Mouse (Mus musculus) lung, postnatal 10 days (tissue): ENCODE measurements around the gene Tbx21.

Experiments
- DNase-seq: peaks from one replicate; pipeline ENCODE4 v3.0.0; 2021

Tbx21 gene

GRCm38 (mm10) chr11:97080291-97080690 lies 34.8 kb downstream of the Tbx21 start:
- no peak for DNase-seq

GRCm38 (mm10) chr11:97078751-97079150 lies 36.4 kb downstream of the Tbx21 start:
- peak; percentile 36 for DNase-seq

- DNase-seq: peak; percentile 58
These were observed 40.9 kb downstream of the Tbx21 start for GRCm38 (mm10) chr11:97074235-97074634.

GRCm38 (mm10) chr11:97072533-97072932 lies 42.6 kb downstream of the Tbx21 start:
- DNase-seq: peak; percentile 69

DNA sequence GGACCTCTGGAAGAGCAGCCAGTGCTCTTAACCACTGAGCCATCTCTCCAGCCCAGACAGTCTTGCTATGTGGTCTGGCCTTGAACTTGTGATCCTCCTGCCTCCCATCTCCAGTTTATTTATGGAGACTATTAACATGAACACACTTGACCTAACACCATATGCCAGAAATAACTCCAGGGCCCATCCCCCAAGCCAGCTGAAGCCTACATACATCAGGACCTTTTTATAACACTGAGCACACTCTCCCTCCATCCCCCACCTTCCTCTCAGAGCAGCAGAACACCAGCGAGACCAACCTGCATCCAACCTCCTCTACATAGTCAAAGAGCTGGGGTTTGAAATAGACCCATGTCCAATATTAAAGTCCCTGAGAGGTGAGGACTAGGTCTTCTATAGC lies 44.0 kb downstream of the Tbx21 start:
- no peak for DNase-seq

GRCm38 (mm10) chr11:97069770-97070169 lies 45.4 kb downstream of the Tbx21 start:
- no peak for DNase-seq

DNA sequence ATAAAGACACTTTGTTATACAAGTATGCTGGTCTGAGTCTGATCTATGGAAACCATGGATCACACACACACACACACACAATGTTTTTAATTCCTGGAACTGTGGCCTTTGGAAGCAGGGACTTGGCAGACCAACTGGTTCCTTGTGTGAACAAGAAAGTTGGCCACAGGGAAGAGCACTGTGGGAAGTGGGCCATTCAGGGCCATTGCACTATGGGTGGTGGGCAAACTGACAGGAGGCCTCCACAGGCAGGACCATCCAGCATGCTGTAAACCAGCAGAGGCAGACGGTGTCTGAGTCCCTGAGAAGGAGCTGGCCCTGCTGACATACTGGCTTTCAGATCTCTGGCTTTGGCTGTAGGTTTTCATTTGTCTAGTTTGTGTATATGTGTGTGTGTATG lies 45.8 kb downstream of the Tbx21 start:
- DNase-seq: no peak

DNA sequence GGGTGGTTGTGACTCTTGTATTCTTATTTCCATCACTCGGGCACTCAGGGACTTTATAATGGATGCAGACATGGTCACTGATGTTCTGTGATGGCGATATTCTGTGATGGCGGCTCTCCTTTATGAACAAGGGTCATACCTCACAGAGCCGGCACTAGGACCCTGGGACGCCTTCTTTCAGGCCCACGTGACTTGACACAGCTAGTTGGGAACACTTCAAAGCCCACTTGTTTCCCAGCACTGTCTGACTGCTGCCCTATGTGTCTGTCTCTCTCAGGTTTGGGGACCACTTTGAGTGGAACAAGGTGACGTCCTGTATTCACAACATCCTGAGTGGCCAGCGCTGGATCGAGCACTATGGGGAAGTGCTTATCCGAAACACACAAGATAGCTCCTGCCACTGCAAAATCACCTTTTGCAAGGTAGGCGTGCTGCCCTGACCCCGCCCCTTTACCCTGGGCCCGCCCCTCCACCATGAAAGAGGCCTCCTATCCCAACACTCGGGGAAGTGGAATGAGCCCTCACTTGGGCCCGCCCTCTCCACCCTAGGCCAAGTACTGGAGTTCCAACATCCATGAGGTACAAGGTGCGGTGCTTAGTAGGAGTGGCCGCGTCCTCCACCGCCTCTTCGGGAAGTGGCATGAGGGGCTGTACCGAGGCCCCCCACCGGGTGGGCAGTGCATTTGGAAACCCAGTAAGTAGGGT lies 48.3 kb downstream of the Tbx21 start:
- DNase-seq: no peak

DNA sequence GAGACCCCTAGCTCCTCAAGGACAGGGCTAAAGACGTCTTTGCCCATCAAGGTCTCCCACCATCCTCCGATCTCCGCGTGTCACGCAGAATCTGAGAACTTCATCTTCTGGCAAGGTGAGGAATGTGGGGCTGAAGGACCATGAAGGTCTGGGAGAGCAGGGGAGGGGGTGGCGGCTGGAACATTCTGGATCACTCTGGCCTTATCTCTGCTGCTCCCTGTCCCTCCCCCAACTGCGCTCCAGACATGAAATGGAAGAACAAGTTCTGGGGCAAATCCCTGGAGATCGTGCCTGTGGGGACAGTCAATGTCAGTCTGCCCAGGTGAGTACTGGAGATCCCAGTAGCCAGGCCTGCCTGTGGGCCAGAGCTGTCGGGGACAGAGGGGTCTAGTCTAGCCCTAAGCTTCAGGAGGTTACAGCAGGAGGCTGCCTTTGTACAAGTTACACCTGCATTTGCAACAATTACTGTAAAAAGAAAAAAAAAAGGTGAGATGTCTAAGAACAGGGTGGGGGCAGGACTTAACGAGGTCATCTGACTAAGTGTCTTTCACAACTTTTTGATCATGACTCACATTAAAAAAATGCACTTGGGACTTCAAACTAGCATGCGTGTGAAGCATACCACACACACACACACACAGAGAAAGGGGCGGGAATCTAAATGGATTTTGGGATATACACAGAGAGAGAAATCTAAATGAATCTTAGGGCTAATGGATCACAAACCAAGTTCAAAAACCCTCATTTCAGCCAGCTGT lies 49.4 kb downstream of the Tbx21 start:
- no peak for DNase-seq

DNA sequence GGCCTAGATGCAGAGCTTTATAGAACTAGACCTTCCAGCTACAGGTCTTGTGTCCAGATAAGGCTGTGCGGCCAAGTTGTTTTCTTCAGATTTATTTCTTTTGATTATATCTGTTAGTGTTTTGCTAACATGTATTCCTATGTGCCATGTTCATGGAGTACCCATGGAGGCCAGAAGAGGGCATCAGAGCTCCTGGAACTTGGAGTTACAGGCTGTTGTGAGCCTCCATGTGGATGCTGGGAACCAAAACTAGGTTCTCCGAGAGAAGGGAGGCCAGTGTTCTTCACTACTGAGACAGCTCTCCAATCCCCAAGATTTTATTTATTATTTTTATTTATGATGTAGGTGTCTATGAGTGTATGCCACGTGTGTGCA lies 51.2 kb downstream of the Tbx21 start:
- no peak for DNase-seq

DNA sequence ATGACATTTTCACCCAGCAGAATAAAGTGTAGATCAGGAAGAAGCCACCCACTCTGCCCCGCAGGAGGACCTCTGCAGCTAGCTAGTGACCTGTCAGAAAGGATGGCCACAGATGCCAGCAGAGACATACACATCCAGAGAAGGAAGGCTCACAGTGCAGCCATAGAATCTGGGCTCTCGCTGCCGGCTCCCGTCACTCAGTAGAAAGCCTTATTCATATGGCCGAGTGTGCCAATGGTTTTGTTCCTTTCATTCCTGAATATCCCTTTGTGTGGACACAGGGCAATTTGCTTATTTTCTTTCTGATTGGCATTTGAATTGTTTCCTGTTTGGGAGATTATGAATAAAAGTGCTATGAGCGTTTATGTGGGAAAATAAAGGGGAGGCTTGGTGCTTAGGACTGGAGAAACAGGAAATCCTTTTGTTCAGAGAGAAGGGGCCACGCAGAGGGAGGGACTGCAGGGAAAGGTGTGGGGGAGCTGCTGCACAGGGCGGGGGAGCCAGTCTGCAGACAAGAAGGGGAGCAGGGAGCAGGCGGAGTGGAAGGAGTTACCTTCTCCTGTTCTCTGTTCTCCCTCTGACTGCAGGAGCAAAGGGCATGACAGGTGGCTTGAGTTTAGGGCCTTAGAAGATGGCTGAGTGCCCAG lies 51.7 kb downstream of the Tbx21 start:
- DNase-seq: no peak

DNA sequence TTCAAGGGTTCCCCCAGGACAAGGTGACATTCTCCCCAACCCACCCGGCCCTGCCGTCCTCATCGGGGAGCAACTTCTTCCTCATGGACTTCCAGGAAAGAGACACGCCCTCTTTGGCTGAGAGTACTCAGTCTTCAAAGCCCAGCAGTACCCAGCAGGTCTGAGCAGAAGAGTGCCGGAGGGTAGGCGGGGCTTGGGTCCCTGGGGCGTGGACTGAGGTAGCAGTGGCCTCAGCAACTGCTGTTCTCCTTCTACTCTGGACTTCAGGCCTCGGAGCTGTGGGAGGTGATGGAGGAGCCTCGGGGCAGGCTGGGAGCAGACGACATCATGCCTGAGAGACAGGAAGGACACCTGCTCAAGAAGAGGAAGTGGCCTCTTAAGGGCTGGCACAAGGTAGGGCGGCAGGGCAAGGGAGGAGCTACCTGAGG lies 62.9 kb downstream of the Tbx21 start:
- DNase-seq: peak; percentile 80

DNA sequence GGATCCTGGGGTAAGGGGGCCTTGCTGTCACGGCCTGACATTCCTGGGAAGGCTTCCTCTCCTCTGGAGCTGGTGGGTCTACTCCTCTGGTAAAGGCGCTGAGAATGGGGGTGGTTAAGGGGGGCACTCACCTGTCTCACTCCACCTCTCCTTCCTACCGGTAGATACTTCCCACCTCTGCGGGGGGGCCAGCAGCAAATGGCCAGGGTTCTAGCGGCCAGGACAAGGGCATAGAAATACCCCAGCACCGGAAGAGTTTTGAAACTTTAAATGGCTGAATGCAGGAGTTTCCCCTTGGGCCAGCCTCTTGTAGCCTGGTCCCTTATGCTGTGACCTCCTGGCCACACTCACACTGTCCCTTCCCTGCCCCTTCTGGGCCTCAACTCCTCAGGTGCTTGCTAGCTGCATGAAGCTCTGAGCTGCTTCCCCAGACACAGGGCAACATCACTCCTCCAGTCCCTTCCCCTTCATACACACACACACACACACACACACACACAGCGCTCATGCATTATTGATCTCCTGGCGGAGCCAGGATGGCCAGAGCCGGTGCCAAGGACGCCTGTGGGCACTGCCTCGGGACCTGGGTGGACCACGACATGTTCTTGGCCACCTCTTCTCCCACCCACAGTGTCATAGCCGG lies 64.1 kb downstream of the Tbx21 start:
- DNase-seq: no peak

DNA sequence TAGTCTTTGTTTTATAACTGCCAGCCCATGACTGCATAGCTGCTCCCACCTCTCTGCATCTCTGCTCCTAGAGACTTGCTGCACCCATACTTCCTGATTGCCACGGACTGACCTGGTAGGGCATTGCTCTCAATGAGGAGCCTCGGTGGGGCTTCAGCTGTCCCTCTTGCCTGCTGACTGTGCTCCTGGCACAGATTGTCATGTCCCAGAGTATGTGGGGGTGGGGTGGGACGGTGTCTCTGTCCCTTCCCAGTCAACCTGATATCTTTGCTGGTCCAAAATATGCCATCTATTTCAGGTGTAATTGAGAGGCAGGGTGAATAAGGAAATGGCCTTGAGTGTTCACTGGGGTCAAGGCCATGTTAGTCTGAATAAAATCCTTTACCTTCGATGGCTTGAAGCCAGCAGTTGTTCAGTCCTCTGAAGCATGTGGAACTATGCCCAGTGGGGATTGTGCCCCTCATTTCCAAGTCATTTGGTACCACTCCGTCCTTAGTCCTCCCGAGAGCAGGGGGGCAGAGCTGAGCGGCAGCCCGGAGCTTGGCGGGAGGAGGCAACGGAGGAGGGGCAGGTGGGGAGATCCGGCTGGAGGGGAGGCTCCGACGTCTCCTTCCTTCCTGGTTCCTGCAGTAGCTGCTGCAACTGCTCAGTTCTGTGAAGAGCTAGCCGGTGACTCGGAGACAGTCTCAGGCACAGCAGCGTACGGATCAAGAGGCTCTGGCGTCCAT lies 64.8 kb downstream of the Tbx21 start, which contains the start of gene Osbpl7:
Gene Osbpl7, plus strand, starts transcription at position 413 of the 728 bp plus-strand sequence.
- DNase-seq: peak; percentile 90

DNA sequence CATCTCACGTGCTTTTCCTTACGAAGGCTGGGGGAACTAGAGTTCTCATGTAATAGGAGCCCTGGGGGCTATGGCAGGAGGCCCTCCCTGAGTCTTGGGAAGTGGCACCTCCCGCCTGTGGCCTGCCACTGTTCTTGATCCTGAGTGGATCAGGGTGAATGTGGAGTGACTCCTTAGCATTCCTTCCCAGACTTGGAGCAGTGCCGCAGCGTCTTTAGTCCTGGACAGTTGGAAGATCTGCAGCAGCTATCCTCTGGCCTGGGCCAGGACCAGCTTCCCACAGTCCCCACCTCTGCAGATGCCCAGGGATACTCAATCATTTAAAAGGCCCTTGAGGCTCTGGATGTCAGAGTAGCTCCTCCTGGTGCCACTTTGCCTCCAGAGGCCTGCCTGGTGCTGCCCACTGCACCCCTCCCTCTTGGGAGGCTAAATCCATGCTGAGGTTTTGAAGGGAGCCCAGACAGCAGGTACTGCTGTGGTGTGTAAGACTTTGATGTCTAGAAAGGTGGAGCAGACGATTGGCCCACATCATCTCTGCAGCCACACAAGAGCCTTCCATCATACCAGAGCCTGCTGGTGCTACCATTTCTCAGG lies 65.5 kb downstream of the Tbx21 start:
- no peak for DNase-seq

GRCm38 (mm10) chr11:97048090-97048650 lies 67.0 kb downstream of the Tbx21 start:
- no peak for DNase-seq
